Mouse (Mus musculus): ENCODE results near the gene Cmtm1.

DNA sequence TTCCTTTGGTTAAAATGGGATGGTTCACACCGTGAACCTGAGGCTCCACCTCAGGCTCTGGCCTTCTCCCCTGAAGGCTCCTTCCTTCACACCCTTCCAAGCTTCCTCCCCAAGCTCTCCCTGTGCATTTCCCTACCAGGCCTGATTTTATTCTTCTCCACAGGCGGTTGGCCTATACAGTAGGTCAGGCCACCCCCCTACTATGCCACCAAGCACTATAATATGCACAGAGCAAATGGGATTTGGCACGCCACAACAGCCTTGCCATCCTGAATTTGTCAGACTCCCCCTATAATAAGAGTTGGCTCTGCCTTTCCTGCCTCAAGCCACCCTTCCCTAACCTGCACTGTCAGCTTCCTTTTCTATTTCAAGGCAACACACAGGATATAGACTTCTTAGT is 48.7 kb upstream of the Cmtm1 start:
- TF ChIP-seq CTCF (IDR thresholded peaks at IDR 0.05; ENCODE audit: control insufficient read depth, insufficient read depth, insufficient read length) (no peak), MAX (IDR thresholded peaks at IDR 0.05) (no peak), FOSL1 (IDR thresholded peaks at IDR 0.05; ENCODE audit: insufficient read depth, low read length, poor library complexity, severe bottlenecking) (no peak), USF1 (IDR thresholded peaks at IDR 0.05; ENCODE audit: low read depth) (no peak), CEBPB (IDR thresholded peaks at IDR 0.05; ENCODE audit: low read depth) (no peak), MYOD1 (IDR thresholded peaks at IDR 0.05; ENCODE audit: control insufficient read depth, insufficient read length, low read depth) (no peak)

All from C2C12 (cell line).